Mouse (Mus musculus) heart, postnatal 0 days (tissue): ENCODE data around the gene Lrrc25. TPM values are rescaled to one million over a fixed set of nuclear protein-coding genes. Genes with fewer than 3 reads are reported as not detected.

Experiments
- ATAC-seq: fragments of 200-750 bp; cut with Nextera tagmentation; 2 replicates; pipeline ENCODE4 v1.8.0; 2017; ENCODE audit warnings: low read depth, moderate number of reproducible peaks, moderate library complexity; ENCODE audit not compliant: insufficient read depth
- DNase-seq: peaks from one replicate; pipeline ENCODE4 v3.0.0-alpha.2; 2016; ENCODE audit warnings: low spot score
- H3K27ac ChIP-seq: fragments of 300-500 bp; sonication (generic); 2 replicates; pipeline ENCODE4 v1.5.1; 2014; ENCODE audit warnings: low read depth, mild to moderate bottlenecking
- H3K27me3 ChIP-seq: fragments of 300-500 bp; sonication (generic); 2 replicates; pipeline ENCODE4 v1.6.1; 2014; ENCODE audit warnings: low read length, mixed read lengths; ENCODE audit not compliant: control insufficient read depth, insufficient read depth
- H3K36me3 ChIP-seq: fragments of 300-500 bp; sonication (generic); replicated peaks from 2 replicates; pipeline ENCODE4 v1.6.1; 2014; ENCODE audit warnings: low read length, mixed read lengths; ENCODE audit not compliant: control insufficient read depth, insufficient read depth
- H3K4me1 ChIP-seq: fragments of 300-500 bp; sonication (generic); 2 replicates; pipeline ENCODE4 v1.6.1; 2014; ENCODE audit warnings: antibody characterized with exemption; ENCODE audit not compliant: control insufficient read depth, insufficient read depth
- H3K4me2 ChIP-seq: fragments of 300-500 bp; sonication (generic); 2 replicates; pipeline ENCODE4 v1.6.1; 2014; ENCODE audit warnings: low read depth, mild to moderate bottlenecking, low read length, moderate library complexity
- H3K4me3 ChIP-seq: fragments of 300-500 bp; sonication (generic); 2 replicates; pipeline ENCODE4 v1.5.1; 2014; ENCODE audit warnings: low read depth, low read length
- H3K9ac ChIP-seq: fragments of 300-500 bp; sonication (generic); replicated peaks from 2 replicates; pipeline ENCODE4 v1.6.1; 2014; ENCODE audit warnings: low read depth, low read length, mixed read lengths
- H3K9me3 ChIP-seq: fragments of 300-500 bp; sonication (generic); replicated peaks from 2 replicates; pipeline ENCODE4 v1.6.1; 2016; ENCODE audit warnings: low read length; ENCODE audit not compliant: control insufficient read depth
- CTCF ChIP-seq: IDR thresholded peaks from 2 replicates; pipeline ENCODE4 v1.5.1; 2016; ENCODE audit warnings: antibody characterized with exemption, control low read depth, low read depth
- EP300 ChIP-seq: IDR thresholded peaks from 2 replicates; pipeline ENCODE4 v1.6.1; 2016; ENCODE audit warnings: antibody characterized with exemption, low read depth
- WGBS: fragments of 180-500 bp; shearing (Covaris S2); extraction: QIAGEN DNeasy Blood & Tissue Kit; methylation state at CpG from one replicate; pipeline ENCODE4 v1.1.7; 2014; 5-methylcytosine and 5-hydroxymethylcytosine counted together
- polyA plus RNA-seq: library from polyadenylated mRNA; unstranded; fragments of >200 nt; fragmentation: Nextera tagmentation; extraction: Ambion mirVana; gene quantifications from 2 replicates; pipeline ENCODE4 v1.2.1, GENCODE M21; 2015
- total RNA-seq: library from RNA; depleted of rRNA; stranded (reverse); fragments of >200 nt; gene quantifications from 2 replicates; pipeline ENCODE4 v1.2.3, GENCODE M21; 2014; ENCODE audit warnings: low replicate concordance

Lrrc25 gene
- total and polyA plus RNA-seq, 2 experiments from 2014 or later: 1.3 to 1.5 TPM

GRCm38 (mm10) chr8:70655469-70655868 is 39.5 kb downstream of the Lrrc25 start:
- WGBS: 79% methylated on average over 2 of the region's 2 CpGs
- Histone ChIP-seq H3K9me3 (no peaks in the 10 kb centered on the region), H3K27ac (no peak overlapping the region), H3K36me3 (peaks cover 59% of the 10 kb centered on the region), H3K4me3 (no peak overlapping the region), H3K9ac (no peak overlapping the region), H3K4me1 (peaks cover 17% of the 10 kb centered on the region; the same call in 1 of the 2 replicates), H3K27me3 (no peaks in the 10 kb centered on the region), H3K4me2 (no peak overlapping the region)
- TF ChIP-seq CTCF (no peak), EP300 (no peak)
- ATAC-seq (no peak), DNase-seq (no peak)

GRCm38 (mm10) chr8:70656193-70656790 is 40.3 kb downstream of the Lrrc25 start:
- Histone ChIP-seq H3K27me3 (no peaks in the 10 kb centered on the region), H3K4me2 (no peak overlapping the region), H3K36me3 (peaks cover 51% of the 10 kb centered on the region), H3K9me3 (no peaks in the 10 kb centered on the region), H3K4me1 (peaks cover 17% of the 10 kb centered on the region; the same call in 1 of the 2 replicates), H3K4me3 (no peak overlapping the region), H3K27ac (no peak overlapping the region), H3K9ac (no peak overlapping the region)
- TF ChIP-seq CTCF: no peak
- no peak for TF ChIP-seq EP300
- WGBS: 83% methylated on average over 13 of the region's 13 CpGs
- ATAC-seq: no peak
- DNase-seq: no peak

- ATAC-seq (no peak), DNase-seq (no peak)
- Histone ChIP-seq H3K9me3 (no peaks in the 10 kb centered on the region), H3K27ac (no peak overlapping the region), H3K4me3 (no peak overlapping the region), H3K4me2 (no peak overlapping the region), H3K27me3 (no peaks in the 10 kb centered on the region), H3K4me1 (peaks cover 17% of the 10 kb centered on the region; the same call in 1 of the 2 replicates), H3K9ac (no peak overlapping the region), H3K36me3 (peaks cover 41% of the 10 kb centered on the region)
- TF ChIP-seq CTCF: no peak
- 96% methylated on average over 3 of the region's 3 CpGs for WGBS
Observed at GRCm38 (mm10) chr8:70657214-70657613, 41.3 kb downstream of the Lrrc25 start.

- no peak for ATAC-seq
- H3K4me3 ChIP-seq: no peak overlapping the region
- H3K9ac ChIP-seq: no peak overlapping the region; the same call in 1 of the 2 replicates
- peaks cover 37% of the 10 kb centered on the region for H3K36me3 ChIP-seq
- H3K4me2 ChIP-seq: peak overlapping the region; percentile 73
- no peak for TF ChIP-seq CTCF
- TF ChIP-seq EP300: no peak
- H3K9me3 ChIP-seq: no peaks in the 10 kb centered on the region
- WGBS: 80% methylated on average over 2 of the region's 2 CpGs
- DNase-seq: no peak
- peaks cover 17% of the 10 kb centered on the region; the same call in 1 of the 2 replicates for H3K4me1 ChIP-seq
- no peaks in the 10 kb centered on the region for H3K27me3 ChIP-seq
- H3K27ac ChIP-seq: no peak overlapping the region
Observed at GRCm38 (mm10) chr8:70657739-70658138, 41.8 kb downstream of the Lrrc25 start.

GRCm38 (mm10) chr8:70658897-70659603 is 43.1 kb downstream of the Lrrc25 start:
- no peaks in the 10 kb centered on the region for H3K27me3 ChIP-seq
- H3K4me1 ChIP-seq: peaks cover 17% of the 10 kb centered on the region; the same call in 1 of the 2 replicates
- TF ChIP-seq EP300 (no peak), CTCF (no peak)
- ATAC-seq: peak; percentile 43
- no peaks in the 10 kb centered on the region for H3K9me3 ChIP-seq
- peak overlapping the region; percentile 88 for H3K27ac ChIP-seq
- peak; percentile 45 for DNase-seq
- H3K36me3 ChIP-seq: peaks cover 34% of the 10 kb centered on the region
- peak overlapping the region; percentile 73 for H3K4me2 ChIP-seq
- peak overlapping the region; percentile 74 for H3K4me3 ChIP-seq
- WGBS: under 1% methylated on average over 31 of the region's 31 CpGs
- peak overlapping the region; percentile 71 for H3K9ac ChIP-seq
